Mouse (Mus musculus): ENCODE measurements around the gene Olfr434. TPM values are rescaled to one million over a fixed set of nuclear protein-coding genes. Genes with fewer than 3 reads are reported as not detected.

Gene Olfr434
- polyA plus RNA-seq, 1 experiment from 2014 or later, result not detected

Other genes starting within 250 kb of the Olfr434 start
- gene Olfr441, start 106.7 kb upstream of the Olfr434 start, polyA plus RNA-seq (2015; fragmentation: Nextera tagmentation; extraction: Ambion mirVana), result not detected in 2 replicates
- not detected in 2 replicates for gene Olfr237-ps1, start 66.5 kb upstream of the Olfr434 start, polyA plus RNA-seq (2015; fragmentation: Nextera tagmentation; extraction: Ambion mirVana)
- gene Olfr437, start 49.7 kb upstream of the Olfr434 start, polyA plus RNA-seq (2015; fragmentation: Nextera tagmentation; extraction: Ambion mirVana), result not detected in 2 replicates
- gene Olfr13, start 40.9 kb upstream of the Olfr434 start, polyA plus RNA-seq (2015; fragmentation: Nextera tagmentation; extraction: Ambion mirVana), result not detected in 2 replicates
- gene Olfr435, start 15.9 kb upstream of the Olfr434 start, polyA plus RNA-seq (2015; fragmentation: Nextera tagmentation; extraction: Ambion mirVana), result not detected in 2 replicates
- not detected in 2 replicates for gene Olfr47, start 18.5 kb downstream of the Olfr434 start, polyA plus RNA-seq (2015; fragmentation: Nextera tagmentation; extraction: Ambion mirVana)
- 7.0 and 8.0 TPM in 2 replicates for gene Arhgef5, start 52.6 kb downstream of the Olfr434 start, polyA plus RNA-seq (2015; fragmentation: Nextera tagmentation; extraction: Ambion mirVana)
- gene Nobox, start 96.5 kb downstream of the Olfr434 start, polyA plus RNA-seq (2015; fragmentation: Nextera tagmentation; extraction: Ambion mirVana), result 0.09 TPM in 1 of 2 replicates, not detected in the other